Mouse (Mus musculus): Measurements from ENCODE around the gene Scoc.
A peak's percentile ranks its signal among the peaks of the same experiment; 100 is the strongest.
"Not testable (repeated sequence)": the region's sequence is repeated elsewhere in the genome, so short reads cannot be mapped to it uniquely, and the experiment has no call there.

Gene Scoc

DNA sequence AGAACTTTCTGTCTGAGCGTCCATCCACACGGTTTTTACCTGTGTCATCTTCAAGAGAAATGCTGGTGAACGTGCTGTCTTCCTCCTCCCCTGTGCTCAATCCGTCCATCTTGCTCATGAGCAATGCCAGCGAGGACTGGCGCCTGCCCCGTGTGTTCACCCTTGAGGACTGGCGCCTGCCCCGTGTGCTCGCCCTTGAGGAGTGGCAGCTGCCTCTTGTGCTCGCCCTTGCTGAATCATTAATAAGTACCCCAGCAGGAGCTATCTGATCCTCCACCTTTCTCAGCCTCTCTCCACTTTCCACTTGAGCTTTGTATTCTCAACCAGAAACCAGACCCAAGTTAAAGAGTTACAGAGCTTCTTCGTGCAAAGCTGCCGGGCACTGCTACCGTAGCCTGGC, at the start of gene Scoc:
Gene Scoc, minus strand, starts transcription at position 170 of the 400 bp plus-strand sequence.
- DNase-seq, result peak; percentile 8

DNA sequence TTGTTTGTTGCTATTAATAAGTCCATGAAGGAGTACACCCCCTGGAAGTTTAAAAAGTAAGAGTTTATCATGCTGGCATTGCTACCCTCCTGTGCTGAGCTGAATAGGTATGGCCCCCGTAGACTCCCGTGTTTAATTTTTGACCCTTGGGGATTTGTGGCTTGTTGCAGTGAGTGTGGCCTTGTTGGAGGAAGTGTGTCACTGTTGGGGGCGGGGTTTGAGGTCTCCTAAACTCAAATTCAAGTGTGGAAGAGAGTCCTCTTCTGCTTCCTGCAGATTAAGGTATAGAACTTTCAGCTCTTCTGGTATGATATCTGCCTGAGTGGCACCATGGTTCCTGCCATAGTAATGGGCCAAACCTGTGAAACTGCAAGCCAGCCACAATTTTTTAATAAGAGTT, 1.4 kb upstream of the Scoc start:
- no peak for DNase-seq

- DNase-seq, result no peak
Observed at GRCm38 (mm10) chr8:83457121-83457520, 1.1 kb downstream of the Scoc start.

DNA sequence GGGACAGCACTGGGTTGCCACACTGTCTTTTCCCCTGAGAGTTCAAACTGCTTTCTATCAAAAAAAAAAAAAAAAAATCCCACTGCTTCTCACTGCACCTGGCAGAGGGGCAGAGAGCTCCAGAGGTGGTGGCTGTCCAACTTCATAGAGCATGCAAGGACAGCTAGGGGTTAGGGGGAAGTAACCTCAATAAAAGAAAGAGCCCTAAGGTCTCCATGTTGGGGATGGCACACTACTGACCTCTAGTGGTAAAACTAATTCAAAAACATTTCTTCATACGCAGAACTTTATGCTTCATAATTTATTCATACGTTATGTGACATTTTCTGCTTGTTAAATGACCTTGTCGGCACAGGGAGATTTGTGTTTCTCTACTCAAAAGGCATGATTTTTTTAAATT, 7.1 kb downstream of the Scoc start:
- DNase-seq, result peak; percentile 19

GRCm38 (mm10) chr8:83449960-83450359, 8.2 kb downstream of the Scoc start:
- DNase-seq, result peak; percentile 41

- no peak for DNase-seq
Observed at GRCm38 (mm10) chr8:83443052-83443400, 15.2 kb downstream of the Scoc start.

DNA sequence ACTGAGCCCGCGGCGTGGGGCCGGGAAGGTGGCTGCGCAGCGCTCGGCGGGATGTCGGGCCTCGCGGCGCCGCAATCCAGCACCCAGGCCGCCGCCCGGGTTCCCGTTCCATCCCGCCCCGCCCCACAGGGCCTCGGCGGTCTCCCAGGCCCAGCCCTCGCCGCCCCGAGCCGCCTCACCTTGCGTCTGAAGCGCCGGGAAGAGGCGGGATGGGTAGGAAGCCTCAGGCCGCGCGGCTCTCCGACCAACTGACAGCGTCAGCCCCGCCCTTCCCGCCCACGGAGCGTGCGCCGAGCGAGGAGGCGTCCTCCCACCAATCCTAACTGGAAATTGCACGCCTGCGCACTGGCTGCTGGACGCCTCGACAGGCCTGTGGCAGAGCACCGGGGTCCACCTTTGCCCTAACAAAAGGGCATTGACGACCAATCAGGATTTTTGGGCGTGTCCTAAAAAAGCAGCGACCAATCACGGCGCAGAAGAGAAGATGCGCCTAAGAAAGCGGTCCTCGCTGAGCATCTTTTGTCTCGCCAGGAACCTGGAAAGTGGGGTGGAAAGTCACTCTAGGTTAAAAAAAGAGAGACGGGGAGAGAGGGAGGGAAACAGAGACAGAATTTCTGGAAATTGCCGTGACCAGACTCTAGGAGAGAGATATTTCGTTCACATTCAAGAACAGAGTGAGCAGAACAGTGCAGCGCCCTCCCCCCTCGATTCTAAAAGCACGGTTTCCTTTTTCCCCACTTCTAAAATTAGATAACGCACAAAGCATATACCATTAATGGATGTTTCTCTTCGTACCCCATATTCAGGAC, 15.7 kb downstream of the Scoc start:
- DNase-seq, result peak; percentile 98

- peak; percentile 14 for DNase-seq
Observed at GRCm38 (mm10) chr8:83441656-83442242, 16.4 kb downstream of the Scoc start.

DNA sequence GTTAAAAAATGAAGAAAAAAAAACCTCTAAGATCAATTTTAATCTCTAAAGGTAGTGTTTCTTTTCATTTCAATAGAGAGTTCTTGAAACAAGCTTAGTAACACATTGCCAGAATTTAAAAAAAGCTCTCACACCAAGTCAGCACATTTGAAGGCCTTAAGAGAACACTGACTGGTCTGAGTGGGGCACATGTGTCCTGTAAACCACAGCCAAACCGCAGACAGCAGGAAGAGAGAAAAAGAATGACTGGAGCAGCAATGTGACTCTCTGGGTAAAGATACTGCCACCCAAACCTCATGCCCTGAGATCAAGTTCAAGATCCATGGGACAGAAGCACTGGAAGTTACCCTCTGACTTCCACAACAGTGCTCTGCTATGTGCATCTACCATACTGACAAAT, 21.1 kb downstream of the Scoc start:
- DNase-seq, result no peak

- DNase-seq, result no peak
Observed at GRCm38 (mm10) chr8:83429071-83429524, 29.1 kb downstream of the Scoc start.

DNA sequence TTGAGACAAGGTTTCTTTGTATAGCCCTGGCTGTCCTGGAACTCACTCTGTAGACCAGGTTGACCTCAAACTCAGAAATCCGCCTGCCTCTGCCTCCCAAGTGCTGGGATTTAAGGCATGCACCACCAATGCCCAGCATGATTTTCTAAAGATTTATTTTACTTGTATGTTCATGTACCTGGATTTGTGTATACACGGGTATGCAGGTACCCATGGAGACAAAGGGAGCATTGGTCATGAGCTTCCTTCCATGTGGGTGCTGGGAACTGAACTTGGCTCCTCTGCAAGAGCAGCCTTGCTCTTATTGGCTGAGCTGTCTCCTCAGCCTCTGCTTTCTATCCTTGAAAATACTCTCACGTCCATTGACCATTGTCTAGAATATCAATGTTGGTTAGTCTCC, 29.6 kb downstream of the Scoc start:
- DNase-seq, result not testable (repeated sequence)

- DNase-seq, result peak; percentile 27
Observed at GRCm38 (mm10) chr8:83426949-83427348, 31.2 kb downstream of the Scoc start.

GRCm38 (mm10) chr8:83426104-83426759, 32.0 kb downstream of the Scoc start:
- no peak for DNase-seq

DNA sequence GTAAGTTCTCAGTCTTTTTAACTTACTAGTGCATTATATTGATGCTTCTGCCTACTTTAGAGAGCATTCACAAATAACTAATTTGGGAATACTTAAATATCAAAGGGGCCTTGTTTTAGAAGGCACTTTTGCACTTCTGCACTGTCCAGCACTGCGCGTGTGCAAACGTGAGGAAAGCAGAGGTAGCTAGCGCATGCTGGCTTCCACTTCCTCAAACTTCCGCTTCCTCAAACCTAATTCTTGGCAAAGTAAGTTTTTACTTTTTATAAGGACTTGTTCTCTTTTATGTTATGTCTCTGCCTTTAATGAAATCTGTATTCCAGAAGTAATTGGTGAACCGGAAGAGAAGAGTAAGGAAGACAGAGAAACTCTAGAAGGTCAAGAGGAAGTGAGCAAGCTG, 33.0 kb downstream of the Scoc start:
- DNase-seq, result no peak

GRCm38 (mm10) chr8:83423032-83423825, 35.0 kb downstream of the Scoc start:
- DNase-seq, result peak; percentile 10

DNA sequence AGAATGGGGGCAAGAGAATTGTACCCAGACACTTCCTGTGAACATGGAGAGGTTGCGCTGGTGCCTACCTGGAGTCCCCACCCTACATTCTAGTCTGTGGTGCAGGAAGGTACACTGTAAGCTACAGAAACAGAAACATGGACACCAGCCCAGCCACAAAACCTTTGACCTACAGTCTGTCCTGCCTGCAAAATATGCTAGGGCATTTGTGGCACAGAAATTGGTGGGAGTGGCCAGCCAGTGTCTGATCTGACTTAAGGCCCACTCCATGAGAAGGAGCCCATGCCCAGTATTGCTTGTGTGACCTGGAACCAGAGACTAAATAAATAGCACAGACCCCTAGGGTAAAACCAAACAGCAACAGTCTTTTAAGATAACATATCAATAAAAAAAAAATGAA, 36.8 kb downstream of the Scoc start:
- DNase-seq, result no peak

GRCm38 (mm10) chr8:83418805-83419516, 39.2 kb downstream of the Scoc start:
- DNase-seq, result peak; percentile 47

- DNase-seq, result no peak
Observed at GRCm38 (mm10) chr8:83417970-83418369, 40.2 kb downstream of the Scoc start.

DNA sequence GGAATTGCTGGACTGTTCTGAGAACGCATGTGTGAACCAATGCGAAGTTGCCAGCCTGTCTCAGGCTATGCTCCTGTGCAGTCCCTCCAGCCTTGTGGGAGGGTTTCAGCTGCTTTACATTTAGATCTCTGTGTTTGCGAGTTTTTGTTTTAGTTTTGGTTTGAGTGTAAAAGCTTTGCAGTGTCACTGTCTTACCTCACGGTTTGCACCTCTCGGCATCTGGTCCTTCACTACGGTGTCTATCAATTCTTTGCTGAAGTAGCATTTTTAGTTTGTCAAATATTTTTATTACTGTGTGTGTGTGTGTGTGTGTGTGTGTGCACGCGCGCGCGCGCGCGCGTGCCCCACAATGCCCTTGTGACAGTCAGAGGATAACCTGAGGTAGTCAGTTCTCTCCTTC, 41.3 kb downstream of the Scoc start:
- no peak for DNase-seq

DNA sequence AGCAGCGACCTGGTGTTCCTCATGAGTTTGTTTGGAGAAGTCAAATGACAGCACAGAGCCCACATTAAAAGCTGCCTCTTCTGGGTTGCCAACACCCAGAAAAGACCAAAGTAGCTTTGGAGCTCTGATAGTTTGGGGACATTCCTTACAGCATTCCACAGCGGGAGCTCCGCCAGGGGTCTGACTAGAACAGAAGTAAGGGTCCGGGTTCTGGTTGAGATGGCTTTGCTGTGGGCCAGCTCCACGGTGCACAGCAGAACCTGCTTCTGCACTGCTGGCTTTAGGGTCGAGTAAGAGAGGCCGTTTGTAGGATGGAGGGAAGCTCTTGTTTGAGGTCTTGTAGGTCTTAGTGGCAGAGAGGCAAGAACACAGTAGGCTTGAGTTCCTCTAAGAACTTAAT, 49.7 kb downstream of the Scoc start:
- DNase-seq, result no peak

DNA sequence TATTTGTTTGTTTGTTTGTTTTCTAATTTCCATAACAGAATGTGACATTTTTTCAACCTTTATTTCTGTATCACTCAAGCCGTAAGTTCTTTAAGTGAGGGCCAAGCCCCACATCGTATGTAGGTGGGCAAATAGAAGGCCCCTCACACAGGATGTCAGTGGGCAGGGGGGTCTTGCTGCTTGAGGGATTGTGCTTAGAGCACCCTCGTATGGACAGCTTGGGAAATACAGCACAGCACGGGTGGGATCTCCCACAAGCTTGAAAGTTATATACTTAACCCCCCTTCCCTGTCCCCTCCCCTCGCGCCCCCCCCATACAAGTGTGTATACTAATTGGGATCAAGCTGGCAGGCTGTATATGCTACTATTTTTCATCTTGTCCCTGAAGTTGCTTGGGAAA, 51.4 kb downstream of the Scoc start:
- DNase-seq, result no peak

DNA sequence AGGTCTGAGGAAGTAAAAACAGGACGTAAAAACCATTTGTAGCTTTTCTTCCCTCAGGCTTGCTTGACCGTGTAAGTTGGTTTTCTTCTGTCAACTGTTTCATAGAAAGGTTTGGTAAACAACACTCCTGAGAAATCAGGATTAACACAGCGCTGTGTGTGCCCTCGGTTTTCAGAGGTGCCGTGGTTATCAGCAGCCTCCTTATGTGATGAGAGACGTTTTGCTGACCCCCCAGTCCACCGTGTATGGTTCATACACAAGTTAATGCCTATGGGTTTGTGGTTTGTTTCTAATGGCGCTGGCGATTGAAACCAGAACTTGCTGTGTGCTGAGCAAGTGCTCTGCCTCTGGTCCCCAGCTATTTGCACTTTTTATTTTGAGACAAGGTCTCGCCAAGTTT, 52.6 kb downstream of the Scoc start:
- no peak for DNase-seq

- no peak for DNase-seq
Observed at GRCm38 (mm10) chr8:83397726-83398125, 60.5 kb downstream of the Scoc start.
